Mouse (Mus musculus) neural tube, embryonic 15.5 days (tissue): Measurements from ENCODE around the gene Tia1. TPM values are rescaled to one million over a fixed set of nuclear protein-coding genes. Genes with fewer than 3 reads are reported as not detected.
A peak's percentile ranks its signal among the peaks of the same experiment; 100 is the strongest.

Experiments used
- ATAC-seq: fragments of 200-750 bp; cut with Nextera tagmentation; 2 replicates; pipeline ENCODE4 v1.8.0; 2017; ENCODE audit warnings: mild to moderate bottlenecking, moderate TSS enrichment, moderate library complexity; ENCODE audit not compliant: low FRiP score
- H3K27ac ChIP-seq: fragments of 300-500 bp; sonication (generic); replicated peaks from 2 replicates; pipeline ENCODE4 v1.5.1; 2015; ENCODE audit warnings: mild to moderate bottlenecking, inconsistent platforms
- H3K27me3 ChIP-seq: fragments of 300-500 bp; sonication (generic); replicated peaks from 2 replicates; pipeline ENCODE4 v1.6.1; 2015; ENCODE audit warnings: inconsistent platforms
- H3K36me3 ChIP-seq: fragments of 300-500 bp; sonication (generic); 2 replicates; pipeline ENCODE4 v1.6.1; 2015; ENCODE audit warnings: inconsistent platforms
- H3K4me1 ChIP-seq: fragments of 300-500 bp; sonication (generic); 2 replicates; pipeline ENCODE4 v1.6.1; 2015; ENCODE audit warnings: inconsistent platforms
- H3K4me2 ChIP-seq: fragments of 300-500 bp; sonication (generic); 2 replicates; pipeline ENCODE4 v1.6.1; 2015; ENCODE audit warnings: inconsistent platforms, mild to moderate bottlenecking, moderate library complexity
- H3K4me3 ChIP-seq: fragments of 300-500 bp; sonication (generic); replicated peaks from 2 replicates; pipeline ENCODE4 v1.5.1; 2015; ENCODE audit warnings: mild to moderate bottlenecking, inconsistent platforms
- H3K9ac ChIP-seq: fragments of 300-500 bp; sonication (generic); replicated peaks from 2 replicates; pipeline ENCODE4 v1.6.1; 2015; ENCODE audit warnings: mild to moderate bottlenecking, inconsistent platforms
- H3K9me3 ChIP-seq: fragments of 300-500 bp; sonication (generic); replicated peaks from 2 replicates; pipeline ENCODE4 v1.6.1; 2016; ENCODE audit warnings: inconsistent platforms
- WGBS: fragments of 180-500 bp; shearing (Covaris S2); methylation state at CpG from one replicate; pipeline ENCODE4 v1.1.7; 2015; ENCODE audit warnings: mixed read lengths; 5-methylcytosine and 5-hydroxymethylcytosine counted together
- polyA plus RNA-seq: library from polyadenylated mRNA; unstranded; fragments of >200 nt; fragmentation: Nextera tagmentation; extraction: Ambion mirVana; gene quantifications from 2 replicates; pipeline ENCODE4 v1.2.1, GENCODE M21; 2015

Tia1 gene
- 275 and 303 TPM in 2 replicates for polyA plus RNA-seq

- Histone ChIP-seq H3K36me3 (no peaks in the 10 kb centered on the region), H3K27me3 (no peaks in the 10 kb centered on the region), H3K27ac (peak within 1 kb of the TSS; percentile 100), H3K4me2 (peak within 1 kb of the TSS; percentile 71), H3K4me3 (peak within 1 kb of the TSS; percentile 72), H3K9me3 (no peaks in the 10 kb centered on the region), H3K9ac (peak within 1 kb of the TSS; percentile 98), H3K4me1 (peaks cover 36% of the 10 kb centered on the region)
- WGBS = under 1% methylated on average over 59 of the region's 62 CpGs
- ATAC-seq = peak; percentile 97
Observed at GRCm38 (mm10) chr6:86404100-86404861, at the start of gene Tia1. Tia1 (plus strand) TSS chr6:86404219.

- no peaks in the 10 kb centered on the region for H3K36me3 ChIP-seq
- H3K27me3 ChIP-seq = no peaks in the 10 kb centered on the region
Observed at GRCm38 (mm10) chr6:86354948-86355347, 49.1 kb upstream of the Tia1 start.

GRCm38 (mm10) chr6:86356956-86357355 is 47.1 kb upstream of the Tia1 start:
- no peak overlapping the region for H3K27ac ChIP-seq
- no peaks in the 10 kb centered on the region for H3K9me3 ChIP-seq
- ATAC-seq = no peak
- H3K4me1 ChIP-seq = no peaks in the 10 kb centered on the region
- WGBS = 89% methylated on average over 9 of the region's 9 CpGs
- H3K36me3 ChIP-seq = no peaks in the 10 kb centered on the region
- H3K4me2 ChIP-seq = no peak overlapping the region
- no peaks in the 10 kb centered on the region for H3K27me3 ChIP-seq
- no peak overlapping the region for H3K9ac ChIP-seq
- H3K4me3 ChIP-seq = no peak overlapping the region

More at GRCm38 (mm10) chr6:86354948-86355347, 49.1 kb upstream of the Tia1 start:
- Histone ChIP-seq H3K4me2 (no peak overlapping the region), H3K9me3 (no peaks in the 10 kb centered on the region), H3K4me1 (no peaks in the 10 kb centered on the region), H3K27ac (no peak overlapping the region), H3K4me3 (no peak overlapping the region), H3K9ac (no peak overlapping the region)
- WGBS = 62% methylated on average over 3 of the region's 3 CpGs
- ATAC-seq = no peak

GRCm38 (mm10) chr6:86360691-86361090 is 43.3 kb upstream of the Tia1 start:
- H3K4me3 ChIP-seq = no peak overlapping the region
- no peak for ATAC-seq
- H3K36me3 ChIP-seq = no peaks in the 10 kb centered on the region
- no peaks in the 10 kb centered on the region for H3K9me3 ChIP-seq
- H3K27me3 ChIP-seq = no peaks in the 10 kb centered on the region
- no peak overlapping the region for H3K27ac ChIP-seq
- H3K4me1 ChIP-seq = peaks cover 8% of the 10 kb centered on the region
- H3K9ac ChIP-seq = no peak overlapping the region
- 69% methylated on average over 7 of the region's 7 CpGs for WGBS
- H3K4me2 ChIP-seq = no peak overlapping the region

GRCm38 (mm10) chr6:86361373-86361772 is 42.6 kb upstream of the Tia1 start:
- H3K9me3 ChIP-seq = no peaks in the 10 kb centered on the region
- H3K27ac ChIP-seq = no peak overlapping the region
- ATAC-seq = no peak
- H3K4me2 ChIP-seq = no peak overlapping the region
- no peaks in the 10 kb centered on the region for H3K36me3 ChIP-seq
- no peak overlapping the region for H3K9ac ChIP-seq
- peaks cover 13% of the 10 kb centered on the region for H3K4me1 ChIP-seq
- no peak overlapping the region for H3K4me3 ChIP-seq
- H3K27me3 ChIP-seq = no peaks in the 10 kb centered on the region
- WGBS = 91% methylated on average over 7 of the region's 7 CpGs

GRCm38 (mm10) chr6:86364442-86365141 is 39.4 kb upstream of the Tia1 start:
- Histone ChIP-seq H3K27ac (peak overlapping the region; percentile 86), H3K4me1 (peaks cover 22% of the 10 kb centered on the region), H3K9ac (peak overlapping the region; percentile 62), H3K27me3 (no peaks in the 10 kb centered on the region), H3K9me3 (no peaks in the 10 kb centered on the region), H3K4me2 (peak overlapping the region; percentile 88), H3K36me3 (peaks cover 16% of the 10 kb centered on the region), H3K4me3 (peak overlapping the region; percentile 76)
- WGBS = 2% methylated on average over 17 of the region's 17 CpGs
- peak; percentile 56 for ATAC-seq

GRCm38 (mm10) chr6:86365371-86366124 is 38.5 kb upstream of the Tia1 start, which contains the start of gene Fam136a:
Fam136a (plus strand) TSS chr6:86365646.
- under 1% methylated on average over 76 of the region's 76 CpGs for WGBS
- Histone ChIP-seq H3K9me3 (no peaks in the 10 kb centered on the region), H3K9ac (peak within 1 kb of the TSS; percentile 74)

GRCm38 (mm10) chr6:86366125-86366852 is 37.7 kb upstream of the Tia1 start:
- H3K9me3 ChIP-seq = no peaks in the 10 kb centered on the region
- peaks cover 30% of the 10 kb centered on the region for H3K4me1 ChIP-seq
- WGBS = 34% methylated on average over 25 of the region's 25 CpGs
- peak overlapping the region; percentile 88 for H3K4me2 ChIP-seq
- 0 out of 2 replicates have a peak, but pooled peaks have one; percentile 16 for ATAC-seq
- H3K27ac ChIP-seq = peak overlapping the region; percentile 86
- peaks cover 16% of the 10 kb centered on the region for H3K36me3 ChIP-seq
- peak overlapping the region; percentile 76 for H3K4me3 ChIP-seq
- peak overlapping the region; percentile 74 for H3K9ac ChIP-seq
- H3K27me3 ChIP-seq = no peaks in the 10 kb centered on the region

More at GRCm38 (mm10) chr6:86365371-86366124, 38.5 kb upstream of the Tia1 start, which contains the start of gene Fam136a:
- ATAC-seq = peak; percentile 95
- peak within 1 kb of the TSS; percentile 76 for H3K4me3 ChIP-seq
- peak within 1 kb of the TSS; percentile 88 for H3K4me2 ChIP-seq
- H3K27ac ChIP-seq = peak within 1 kb of the TSS; percentile 86
- peaks cover 16% of the 10 kb centered on the region for H3K36me3 ChIP-seq
- H3K27me3 ChIP-seq = no peaks in the 10 kb centered on the region
- H3K4me1 ChIP-seq = peaks cover 25% of the 10 kb centered on the region

GRCm38 (mm10) chr6:86366853-86367249 is 37.2 kb upstream of the Tia1 start:
- WGBS = 75% methylated on average over 2 of the region's 2 CpGs
- no peaks in the 10 kb centered on the region for H3K27me3 ChIP-seq
- H3K9ac ChIP-seq = peak overlapping the region; percentile 74; the same call in 1 of the 2 replicates
- no peak for ATAC-seq
- H3K4me2 ChIP-seq = peak overlapping the region; percentile 88
- H3K27ac ChIP-seq = no peak overlapping the region
- H3K9me3 ChIP-seq = no peaks in the 10 kb centered on the region
- H3K4me3 ChIP-seq = peak overlapping the region; percentile 76; the same call in 1 of the 2 replicates
- peaks cover 16% of the 10 kb centered on the region for H3K36me3 ChIP-seq
- H3K4me1 ChIP-seq = peaks cover 31% of the 10 kb centered on the region

- H3K4me2 ChIP-seq = no peak overlapping the region
- peaks cover 16% of the 10 kb centered on the region for H3K36me3 ChIP-seq
- H3K27me3 ChIP-seq = no peaks in the 10 kb centered on the region
- ATAC-seq = no peak
- WGBS = 85% methylated on average over 5 of the region's 5 CpGs
- no peak overlapping the region for H3K27ac ChIP-seq
- no peaks in the 10 kb centered on the region for H3K9me3 ChIP-seq
- peaks cover 47% of the 10 kb centered on the region for H3K4me1 ChIP-seq
- H3K4me3 ChIP-seq = no peak overlapping the region
- H3K9ac ChIP-seq = no peak overlapping the region
Observed at GRCm38 (mm10) chr6:86368479-86368878, 35.5 kb upstream of the Tia1 start.
